In genomic region chr9:118424344-118424743, GRCm38 (mm10) we compare ENCODE assay signal across 31 mouse cellular contexts. TPM values are rescaled to one million over a fixed set of nuclear protein-coding genes. Genes with fewer than 3 reads are reported as not detected.
"Had no signal": no experiment of that assay in that cellular context is flagged by ENCODE, and none has a peak within 500 bp of the region (broad histone marks: within the 10 kb centered on the region; RNA-seq: fewer than 3 reads in every experiment).

No protein-coding gene starts in this region.

- DNase-seq: gastrocnemius, adult 2 months; gastrocnemius, postnatal 10 days; gastrocnemius, postnatal 25 days; heart, adult 18-20 months; heart, postnatal 10 days; heart, postnatal 4 days; kidney, adult 18-20 months; kidney, adult 8-10 months; kidney, postnatal 14 days; kidney, postnatal 36 days; layer of hippocampus, adult 9-11 months; liver; liver, embryonic 13.5 days had no signal

- H3K9ac ChIP-seq: heart, embryonic 12.5 days; hindbrain, embryonic 13.5 days; hindbrain, embryonic 15.5 days; intestine, embryonic 15.5 days; kidney, embryonic 15.5 days; limb, embryonic 12.5 days; liver, embryonic 13.5 days; liver, embryonic 15.5 days had no signal

- H3K27me3 ChIP-seq: heart, embryonic 12.5 days; hindbrain, embryonic 15.5 days; intestine, embryonic 15.5 days; kidney, embryonic 15.5 days; limb, embryonic 12.5 days; liver, embryonic 13.5 days; liver, embryonic 15.5 days had no signal

- H3K4me1 ChIP-seq: heart, embryonic 10.5 days; heart, embryonic 12.5 days; hindbrain, embryonic 13.5 days; hindbrain, embryonic 15.5 days; intestine, embryonic 15.5 days; kidney, embryonic 15.5 days; limb, embryonic 12.5 days; liver, embryonic 13.5 days; liver, embryonic 15.5 days had no signal

- H3K9me3 ChIP-seq: heart, embryonic 10.5 days; heart, embryonic 12.5 days; hindbrain, embryonic 13.5 days; hindbrain, embryonic 15.5 days; intestine, embryonic 15.5 days; kidney, embryonic 15.5 days; limb, embryonic 10.5 days; limb, embryonic 12.5 days; liver, embryonic 13.5 days; liver, embryonic 15.5 days had no signal

- H3K4me3 ChIP-seq: gastrocnemius, adult 2 months; heart, embryonic 10.5 days; heart, embryonic 12.5 days; hindbrain, embryonic 13.5 days; hindbrain, embryonic 15.5 days; intestine, embryonic 15.5 days; kidney, embryonic 15.5 days; left cerebral cortex, adult 2 months; limb, embryonic 10.5 days; limb, embryonic 12.5 days; liver, embryonic 13.5 days; liver, embryonic 15.5 days had no signal

- H3K27ac ChIP-seq: gastrocnemius, adult 2 months; heart, embryonic 10.5 days; hindbrain, embryonic 13.5 days; hindbrain, embryonic 15.5 days; intestine, embryonic 15.5 days; kidney, embryonic 15.5 days; kidney, postnatal 0 days; left cerebral cortex, adult 2 months; limb, embryonic 10.5 days; limb, embryonic 12.5 days; liver, embryonic 13.5 days; liver, embryonic 15.5 days had no signal

- ATAC-seq: inflammation-experienced regulatory T-cells, adult 6 months; intestine, embryonic 15.5 days; intestine, postnatal 0 days had no signal

- H3K4me2 ChIP-seq: heart, embryonic 12.5 days; hindbrain, embryonic 13.5 days; hindbrain, embryonic 15.5 days; intestine, embryonic 15.5 days; kidney, embryonic 15.5 days; limb, embryonic 12.5 days; liver, embryonic 11.5 days; liver, embryonic 13.5 days; liver, embryonic 15.5 days had no signal

- H3K36me3 ChIP-seq: heart, embryonic 10.5 days; heart, embryonic 12.5 days; hindbrain, embryonic 13.5 days; hindbrain, embryonic 15.5 days; intestine, embryonic 15.5 days; kidney, embryonic 15.5 days; limb, embryonic 10.5 days; limb, embryonic 12.5 days; liver, embryonic 13.5 days; liver, embryonic 15.5 days had no signal

RNA-seq across cellular contexts. Expression of gene Eomes, which starts 53.7 kb away (rescaled TPM):
- total RNA-seq: gastrocnemius, adult 2 months; gastrocnemius, postnatal 10 days; gastrocnemius, postnatal 25 days; gastrocnemius, postnatal 4 days; granulocyte monocyte progenitor cell, adult 5-6 weeks; heart, postnatal 10 days; heart, postnatal 25 days; heart, postnatal 4 days had no signal
- polyA plus RNA-seq: heart, embryonic 14.5 days; intestine, postnatal 0 days; kidney, embryonic 15.5 days; kidney, postnatal 0 days; liver, embryonic 11.5 days; liver, embryonic 13.5 days; liver, embryonic 15.5 days had no signal
